Mouse (Mus musculus) ES-E14 (cell line): ENCODE measurements around the gene Rpl24. TPM values are rescaled to one million over a fixed set of nuclear protein-coding genes. Genes with fewer than 3 reads are reported as not detected.

Experiments used
- DNase-seq: peaks from one replicate; pipeline ENCODE4 v3.0.0-alpha.2; 2013; ENCODE audit warnings: low read depth, low spot score
- H3K27ac ChIP-seq: 2 replicates; pipeline ENCODE4 v1.5.1; 2012; ENCODE audit warnings: low read depth, mild to moderate bottlenecking, low read length, moderate library complexity, mixed read lengths; ENCODE audit not compliant: poor library complexity, insufficient read depth, severe bottlenecking
- H3K36me3 ChIP-seq: 2 replicates; pipeline ENCODE4 v1.6.1; 2012; ENCODE audit warnings: mild to moderate bottlenecking, low read length, moderate library complexity, mixed read lengths; ENCODE audit not compliant: control insufficient read depth, poor library complexity, insufficient read depth, severe bottlenecking
- H3K4me1 ChIP-seq, 2 experiments: fragments of 150-350 bp in 1 of 2; sonication (generic) in 1 of 2; 2 replicates each; pipeline ENCODE4 v1.6.1; 2012; ENCODE audit warnings: low read length in 2 of 2, mild to moderate bottlenecking in 1 of 2, mixed read lengths in 1 of 2; ENCODE audit not compliant: control insufficient read depth in 2 of 2, insufficient read depth in 2 of 2, poor library complexity in 1 of 2
- H3K4me3 ChIP-seq, 2 experiments: fragments of 150-350 bp in 1 of 2; sonication (generic) in 1 of 2; 2 replicates each; pipeline ENCODE4 v1.5.1; 2012; ENCODE audit warnings: low read length in 2 of 2, low read depth in 1 of 2, mild to moderate bottlenecking in 1 of 2, mixed read lengths in 1 of 2; ENCODE audit not compliant: insufficient read depth in 1 of 2, poor library complexity in 1 of 2, severe bottlenecking in 1 of 2
- H3K9ac ChIP-seq: 2 replicates; pipeline ENCODE4 v1.6.1; 2012; ENCODE audit warnings: low read depth, mild to moderate bottlenecking, low read length, mixed read lengths; ENCODE audit not compliant: poor library complexity, insufficient read depth, severe bottlenecking
- H3K9me3 ChIP-seq: fragments of 150-350 bp; sonication (generic); 2 replicates; pipeline ENCODE4 v1.6.1; 2012; ENCODE audit warnings: low read depth, mild to moderate bottlenecking, low read length; ENCODE audit not compliant: control insufficient read depth, insufficient read depth
- CHD2 ChIP-seq: IDR thresholded peaks from 2 replicates; pipeline ENCODE4 v1.6.1; 2014; ENCODE audit warnings: mild to moderate bottlenecking, low read depth, low read length, inconsistent platforms
- HCFC1 ChIP-seq: IDR thresholded peaks from 2 replicates; pipeline ENCODE4 v1.6.1; 2012; ENCODE audit warnings: low read length, inconsistent platforms, borderline replicate concordance; ENCODE audit not compliant: insufficient read depth
- MAFK ChIP-seq: IDR thresholded peaks from 2 replicates; pipeline ENCODE4 v1.6.1; 2014; ENCODE audit warnings: mild to moderate bottlenecking, low read depth, low read length, inconsistent platforms; ENCODE audit not compliant: insufficient read depth
- ZC3H11A ChIP-seq: IDR thresholded peaks from 2 replicates; pipeline ENCODE4 v1.6.1; 2012; ENCODE audit warnings: low read depth, mild to moderate bottlenecking, inconsistent platforms, low read length, borderline replicate concordance
- ZNF384 ChIP-seq: IDR thresholded peaks from 2 replicates; pipeline ENCODE4 v1.6.1; 2012; ENCODE audit warnings: low read depth, low read length, inconsistent platforms
- in situ Hi-C, 2 experiments: fragments of 600-800 bp; cut with MboI; formaldehyde crosslinking; loops; one replicate each; pipeline ENCODE4 v1.15.1; 2025; ENCODE audit warnings: low sequenced_read_pairs in 2 of 2, inconsistent platforms in 1 of 2; ENCODE audit not compliant: unreplicated experiment in 2 of 2
- total RNA-seq: library from RNA; depleted of rRNA; stranded (reverse); fragments of 300-350 nt; gene quantifications from 2 replicates; pipeline ENCODE4 v1.2.3, GENCODE M21; 2012

The Rpl24 gene
- total RNA-seq, 1 experiment = 1,577 TPM

- TF ChIP-seq CHD2 (no peak; the same call in 1 of the 2 replicates), HCFC1 (no peak), ZNF384 (no peak), ZC3H11A (no peak), MAFK (no peak)
- H3K27ac ChIP-seq = peak overlapping the region; percentile 48; the same call in 1 of the 2 replicates
- H3K4me1 ChIP-seq = peaks cover 0 to under 1% of the 10 kb centered on the region in 2 experiments; a peak in 1 of 4 replicates
- H3K36me3 ChIP-seq = peaks cover 32% of the 10 kb centered on the region
- H3K4me3 ChIP-seq = peak overlapping the region; percentile 56 to 73
- in situ Hi-C loops = no loop called here
- no peaks in the 10 kb centered on the region for H3K9me3 ChIP-seq
- no peak for DNase-seq
- H3K9ac ChIP-seq = peak overlapping the region; percentile 68; the same call in 1 of the 2 replicates
Measured at GRCm38 (mm10) chr16:55972626-55973201, 6.6 kb downstream of the Rpl24 start.

GRCm38 (mm10) chr16:55973431-55974255, 7.6 kb downstream of the Rpl24 start, which contains the start of gene Zbtb11:
TSS of gene Zbtb11 (plus strand) at chr16:55973883.
- in situ Hi-C loops = no loop called here
- H3K4me3 ChIP-seq = peak within 1 kb of the TSS; percentile 82 to 86
- TF ChIP-seq MAFK = no peak
- TF ChIP-seq ZC3H11A = no peak
- TF ChIP-seq CHD2 = no peak
- TF ChIP-seq HCFC1 = peak; percentile 87
- H3K4me1 ChIP-seq = no peaks in the 10 kb centered on the region
- peak within 1 kb of the TSS; percentile 64 for H3K27ac ChIP-seq
- peaks cover 27% of the 10 kb centered on the region for H3K36me3 ChIP-seq
- H3K9ac ChIP-seq = peak within 1 kb of the TSS; percentile 84
- H3K9me3 ChIP-seq = no peaks in the 10 kb centered on the region
- DNase-seq = peak; percentile 98

GRCm38 (mm10) chr16:55974256-55974902, 8.3 kb downstream of the Rpl24 start:
- H3K9ac ChIP-seq = peak overlapping the region; percentile 84
- in situ Hi-C loops = no loop called here
- peak overlapping the region; percentile 64 for H3K27ac ChIP-seq
- H3K4me3 ChIP-seq = peak overlapping the region; percentile 82 to 86
- H3K9me3 ChIP-seq = no peaks in the 10 kb centered on the region
- H3K4me1 ChIP-seq = no peaks in the 10 kb centered on the region
- TF ChIP-seq HCFC1 (no peak; the same call in 1 of the 2 replicates), MAFK (no peak), CHD2 (no peak), ZC3H11A (no peak), ZNF384 (no peak)
- peak; percentile 78 for DNase-seq
- peaks cover 25% of the 10 kb centered on the region for H3K36me3 ChIP-seq

- H3K9ac ChIP-seq = peak overlapping the region; percentile 31
- H3K4me1 ChIP-seq = no peaks in the 10 kb centered on the region
- H3K9me3 ChIP-seq = no peaks in the 10 kb centered on the region
- H3K4me3 ChIP-seq = peak overlapping the region; percentile 82 to 86
- H3K27ac ChIP-seq = no peak overlapping the region
- in situ Hi-C loops = no loop called here
- H3K36me3 ChIP-seq = peaks cover 21% of the 10 kb centered on the region
- no peak for DNase-seq
- TF ChIP-seq CHD2 = no peak
- no peak for TF ChIP-seq MAFK
- TF ChIP-seq HCFC1 = no peak; the same call in 1 of the 2 replicates
- TF ChIP-seq ZNF384 = no peak
- TF ChIP-seq ZC3H11A = no peak
Measured at GRCm38 (mm10) chr16:55974903-55975285, 8.8 kb downstream of the Rpl24 start.
